Mouse (Mus musculus) NIH3T3 (cell line): ENCODE data around the gene Nat8l.
A peak's percentile ranks its signal among the peaks of the same experiment; 100 is the strongest.

Source experiments
- DNase-seq: peaks from one replicate; pipeline ENCODE4 v3.0.0-alpha.2; 2012; ENCODE audit warnings: low read depth

Nat8l gene

DNA sequence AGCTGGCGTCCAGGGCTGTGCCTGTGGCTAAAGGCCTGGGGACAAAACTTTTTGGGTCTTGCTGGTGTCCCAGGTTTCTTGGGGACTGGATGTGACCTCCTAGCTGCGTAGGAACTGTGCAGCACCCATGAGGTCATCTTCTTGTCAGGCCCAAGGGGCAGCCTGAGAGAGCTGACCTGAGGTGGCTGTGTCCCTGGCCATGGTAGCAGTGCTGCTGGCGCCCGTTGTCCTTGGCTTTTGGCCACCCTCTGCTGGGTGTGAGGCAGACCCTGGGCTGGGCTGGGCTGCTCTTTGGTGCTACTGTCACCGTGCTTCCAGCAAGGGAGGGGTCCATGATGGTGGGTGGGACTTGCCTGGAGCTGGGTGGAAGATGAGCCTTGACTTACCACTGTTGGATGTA lies 8.8 kb downstream of the Nat8l start:
- DNase-seq = no peak

DNA sequence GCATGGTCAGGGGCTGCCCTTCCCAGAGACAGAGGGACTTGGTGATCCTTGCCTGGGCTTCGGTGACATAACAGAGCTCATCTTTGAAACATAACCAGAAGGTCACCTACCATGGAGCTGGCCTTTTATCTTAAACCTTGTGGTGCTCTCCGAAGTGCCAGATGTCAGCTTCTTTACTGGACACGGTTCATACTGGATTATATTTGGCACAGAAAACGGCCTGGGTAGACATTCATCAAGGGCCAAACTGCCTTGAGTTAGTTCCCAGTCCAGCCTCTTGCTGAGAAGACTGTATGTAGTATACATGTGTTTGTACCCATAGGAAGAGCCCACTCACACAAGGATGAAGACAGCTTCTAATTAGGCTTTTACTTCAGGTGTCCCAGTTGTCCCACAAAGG lies 11.0 kb downstream of the Nat8l start:
- DNase-seq = no peak

DNA sequence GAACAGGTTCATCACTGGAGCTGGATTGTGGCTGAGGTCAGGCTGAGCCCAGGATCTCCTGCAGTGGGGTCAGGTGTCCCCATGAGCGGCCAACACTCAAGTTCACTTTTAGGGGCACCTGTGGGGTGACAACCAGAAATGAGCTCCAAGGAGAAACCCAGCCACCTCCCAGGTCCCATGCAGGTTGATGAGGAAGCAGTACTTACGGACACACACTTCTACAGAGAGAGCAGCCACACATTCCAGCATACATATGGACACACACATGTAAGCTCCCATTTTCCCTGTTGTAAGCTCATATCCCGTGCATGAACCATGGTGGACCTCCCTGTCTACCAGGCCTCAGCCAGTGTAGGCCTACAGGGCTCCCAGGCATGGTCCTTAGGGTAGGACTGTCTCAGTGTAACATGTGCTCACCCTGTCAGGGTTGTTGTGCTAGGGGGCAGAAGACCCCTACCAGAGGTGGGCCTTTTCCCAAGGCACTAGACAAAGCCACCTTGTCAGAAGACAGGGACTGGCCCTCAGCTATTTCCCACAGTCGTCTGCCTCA lies 11.7 kb downstream of the Nat8l start:
- DNase-seq = no peak

DNA sequence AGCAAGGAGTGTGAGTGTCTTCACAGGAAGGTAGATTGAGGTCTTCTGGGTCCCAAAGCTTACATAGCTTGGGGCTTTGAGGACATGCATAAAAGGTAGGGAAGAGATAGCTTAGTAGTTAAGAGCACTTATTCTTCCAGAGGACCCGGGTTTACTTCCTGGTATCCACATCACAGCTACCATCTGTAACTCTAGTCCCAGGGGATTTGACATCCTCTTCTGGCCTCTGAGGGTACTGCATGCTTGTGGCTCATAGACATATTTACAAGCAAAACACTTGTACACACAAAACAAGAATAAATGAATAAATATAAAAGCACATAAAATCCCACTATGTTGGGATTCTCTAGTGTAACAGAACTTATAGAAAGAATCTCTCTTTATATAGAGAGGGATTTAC lies 18.9 kb downstream of the Nat8l start:
- DNase-seq = peak; percentile 24

DNA sequence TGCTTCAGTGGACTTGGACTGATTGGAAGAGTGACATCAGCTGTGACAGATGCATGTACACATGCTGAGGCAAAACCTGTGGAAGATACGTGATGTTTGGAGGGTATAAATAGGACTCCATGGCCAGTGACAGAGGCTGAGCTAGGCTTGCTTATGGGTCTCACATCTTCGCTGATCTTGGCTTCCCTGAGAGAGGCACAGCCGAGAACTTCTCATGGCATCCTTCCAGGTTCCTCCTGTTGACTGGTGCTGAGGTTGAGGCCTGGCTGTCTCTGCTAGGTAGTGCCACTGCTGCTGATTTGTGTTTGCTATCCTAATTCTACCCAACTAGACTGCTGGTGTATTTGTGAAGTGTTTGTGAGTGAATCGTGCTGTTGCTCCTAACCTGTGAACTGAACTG lies 23.2 kb downstream of the Nat8l start:
- no peak for DNase-seq

DNA sequence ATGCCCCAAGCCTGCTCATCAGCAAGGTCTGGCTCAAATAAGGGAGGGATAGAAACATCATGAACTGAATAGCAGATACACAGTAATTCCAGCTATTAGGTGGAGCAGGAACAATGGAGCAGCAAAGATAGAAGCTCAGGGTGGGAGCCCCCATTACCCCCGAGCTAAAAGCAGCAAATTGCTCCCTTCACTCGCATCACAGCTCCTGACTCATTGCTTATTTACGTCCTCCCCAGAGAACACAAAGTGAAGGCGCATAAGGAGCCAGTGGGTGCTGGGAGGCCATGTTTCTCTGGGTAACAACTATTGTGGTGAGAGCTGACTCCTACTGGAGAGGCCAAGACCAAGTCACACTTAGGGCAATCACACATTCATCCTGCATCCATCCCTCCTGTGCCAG lies 34.3 kb downstream of the Nat8l start:
- no peak for DNase-seq

DNA sequence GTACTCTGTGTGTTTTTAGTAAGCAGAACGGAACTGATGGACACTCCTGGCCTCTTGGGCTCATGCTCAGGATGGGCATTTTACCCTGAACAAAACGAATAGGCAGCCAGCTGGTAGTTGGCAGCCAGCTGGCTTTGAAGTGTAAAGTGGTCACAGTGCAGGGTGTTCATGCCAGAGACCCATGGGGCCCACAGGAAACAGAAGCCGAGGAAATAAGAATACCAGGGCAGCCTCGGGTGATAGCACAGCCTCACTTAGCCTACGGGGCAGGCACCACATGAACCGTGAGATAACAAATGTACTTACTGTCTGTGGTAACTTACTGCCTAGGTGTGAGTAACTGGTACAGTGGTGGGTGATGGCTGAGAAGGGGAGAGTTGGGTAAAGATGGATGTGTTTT lies 35.2 kb downstream of the Nat8l start:
- DNase-seq = no peak

DNA sequence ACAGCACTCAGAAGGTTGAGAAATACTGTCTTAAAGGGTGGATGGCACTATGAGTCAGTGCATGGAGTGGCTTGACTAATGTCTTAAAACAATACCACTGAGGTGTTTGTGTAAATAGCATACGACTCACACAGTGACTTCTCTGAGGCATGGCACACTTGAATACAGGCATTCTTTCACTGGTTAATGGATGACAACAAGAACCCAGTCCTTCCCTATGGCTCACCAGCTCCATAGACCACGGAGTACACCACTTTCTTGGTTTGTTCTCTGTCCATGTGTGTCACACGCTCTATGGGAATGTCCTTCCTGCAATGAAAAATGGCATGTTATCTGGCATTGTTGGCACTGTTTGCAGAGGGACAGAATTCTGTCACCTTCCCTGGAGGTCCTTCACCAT lies 36.7 kb downstream of the Nat8l start:
- DNase-seq = no peak
